Mouse (Mus musculus) kidney, postnatal 14 days (tissue): ENCODE results near the gene Pik3c2a.

Experiments
- DNase-seq: peaks from one replicate; pipeline ENCODE4 v3.0.0; 2022; ENCODE audit warnings: mixed read lengths

Gene Pik3c2a

GRCm38 (mm10) chr7:116443004-116443696 lies at the start of gene Pik3c2a:
Gene Pik3c2a (minus strand): TSS chr7:116443449.
- DNase-seq, result peak; percentile 98

GRCm38 (mm10) chr7:116491113-116491512 lies 47.9 kb upstream of the Pik3c2a start:
- DNase-seq, result no peak

GRCm38 (mm10) chr7:116485062-116485601 lies 41.9 kb upstream of the Pik3c2a start:
- DNase-seq, result no peak

GRCm38 (mm10) chr7:116484213-116484612 lies 41.0 kb upstream of the Pik3c2a start:
- DNase-seq, result no peak

GRCm38 (mm10) chr7:116483782-116484181 lies 40.5 kb upstream of the Pik3c2a start:
- no peak for DNase-seq

- DNase-seq, result no peak
Observed at GRCm38 (mm10) chr7:116483106-116483505, 39.9 kb upstream of the Pik3c2a start.

GRCm38 (mm10) chr7:116476264-116476663 lies 33.0 kb upstream of the Pik3c2a start:
- DNase-seq, result no peak

- no peak for DNase-seq
Observed at GRCm38 (mm10) chr7:116475836-116476235, 32.6 kb upstream of the Pik3c2a start.

GRCm38 (mm10) chr7:116462114-116462513 lies 18.9 kb upstream of the Pik3c2a start:
- DNase-seq, result no peak

GRCm38 (mm10) chr7:116458985-116459441 lies 15.8 kb upstream of the Pik3c2a start:
- DNase-seq, result peak; percentile 36

- peak; percentile 17 for DNase-seq
Observed at GRCm38 (mm10) chr7:116457391-116457790, 14.1 kb upstream of the Pik3c2a start.

- no peak for DNase-seq
Observed at GRCm38 (mm10) chr7:116456964-116457363, 13.7 kb upstream of the Pik3c2a start.

GRCm38 (mm10) chr7:116446645-116447044 lies 3.4 kb upstream of the Pik3c2a start:
- DNase-seq, result no peak

GRCm38 (mm10) chr7:116444326-116444809 lies 1.1 kb upstream of the Pik3c2a start:
- DNase-seq, result peak; percentile 55

GRCm38 (mm10) chr7:116443697-116444325 lies 562 bp upstream of the Pik3c2a start:
- DNase-seq, result no peak

- DNase-seq, result peak; percentile 35
Observed at GRCm38 (mm10) chr7:116442226-116442625, 1.0 kb downstream of the Pik3c2a start.

- no peak for DNase-seq
Observed at GRCm38 (mm10) chr7:116441346-116441745, 1.9 kb downstream of the Pik3c2a start.

GRCm38 (mm10) chr7:116431661-116432060 lies 11.6 kb downstream of the Pik3c2a start:
- DNase-seq, result no peak

- DNase-seq, result no peak
Observed at GRCm38 (mm10) chr7:116430926-116431325, 12.3 kb downstream of the Pik3c2a start.

- no peak for DNase-seq
Observed at GRCm38 (mm10) chr7:116427206-116427605, 16.0 kb downstream of the Pik3c2a start.

GRCm38 (mm10) chr7:116425771-116426170 lies 17.5 kb downstream of the Pik3c2a start:
- DNase-seq, result peak; percentile 42

GRCm38 (mm10) chr7:116421081-116421480 lies 22.2 kb downstream of the Pik3c2a start:
- no peak for DNase-seq

- no peak for DNase-seq
Observed at GRCm38 (mm10) chr7:116409438-116409837, 33.8 kb downstream of the Pik3c2a start.

- no peak for DNase-seq
Observed at GRCm38 (mm10) chr7:116392329-116392728, 50.9 kb downstream of the Pik3c2a start.
